Mouse (Mus musculus) C2C12 (cell line): Measurements from ENCODE around the gene N4bp2l1. TPM values are rescaled to one million over a fixed set of nuclear protein-coding genes. Genes with fewer than 3 reads are reported as not detected.
A peak's percentile ranks its signal among the peaks of the same experiment; 100 is the strongest.

Experiments
- H3K27me3 ChIP-seq: one replicate; pipeline ENCODE4 v1.6.1; 2011; ENCODE audit not compliant: control insufficient read depth, insufficient read depth, insufficient read length
- H3K36me3 ChIP-seq: one replicate; pipeline ENCODE4 v1.6.1; 2011; ENCODE audit not compliant: control insufficient read depth, insufficient read depth
- H3K4me3 ChIP-seq: one replicate; pipeline ENCODE4 v1.5.1; 2011; ENCODE audit warnings: mild to moderate bottlenecking, control low read depth; ENCODE audit not compliant: poor library complexity, insufficient read depth, severe bottlenecking
- H3K79me2 ChIP-seq: one replicate; pipeline ENCODE4 v1.6.1; 2011; ENCODE audit not compliant: control insufficient read depth, insufficient read depth
- H3K79me3 ChIP-seq: one replicate; pipeline ENCODE4 v1.6.1; 2011; ENCODE audit warnings: low read depth, control low read depth
- H3ac ChIP-seq: one replicate; pipeline ENCODE3; 2011; ENCODE audit warnings: low read depth; ENCODE audit not compliant: control insufficient read depth, insufficient read length
- CEBPB ChIP-seq: IDR thresholded peaks from one replicate; pipeline ENCODE4 v1.6.1; 2011; ENCODE audit warnings: low read depth, mild to moderate bottlenecking, control low read depth, moderate library complexity
- CTCF ChIP-seq: IDR thresholded peaks from one replicate; pipeline ENCODE4 v1.5.1; 2011; ENCODE audit not compliant: control insufficient read depth, insufficient read depth, insufficient read length
- FOSL1 ChIP-seq: IDR thresholded peaks from one replicate; pipeline ENCODE4 v1.8.0; 2011; ENCODE audit warnings: mild to moderate bottlenecking, low read length; ENCODE audit not compliant: poor library complexity, insufficient read depth, severe bottlenecking
- MAX ChIP-seq: IDR thresholded peaks from one replicate; pipeline ENCODE4 v1.6.1; 2011; ENCODE audit warnings: mild to moderate bottlenecking, control low read depth
- MYOD1 ChIP-seq: IDR thresholded peaks from one replicate; pipeline ENCODE4 v1.6.1; 2011; ENCODE audit warnings: low read depth; ENCODE audit not compliant: control insufficient read depth, insufficient read length
- MYOG ChIP-seq: IDR thresholded peaks from one replicate; pipeline ENCODE4 v1.6.1; 2011; ENCODE audit not compliant: control insufficient read depth, insufficient read length; ENCODE audit errors: extremely low read depth
- USF1 ChIP-seq: IDR thresholded peaks from one replicate; pipeline ENCODE4 v1.6.1; 2011; ENCODE audit warnings: low read depth, mild to moderate bottlenecking, control low read depth, moderate library complexity
- polyA plus RNA-seq: library from polyadenylated mRNA; unstranded; fragments of >200 nt; fragmentation: generic; extraction: Trizol; gene quantifications from one replicate; pipeline ENCODE4 v1.2.1, GENCODE M21; 2012; ENCODE audit warnings: missing spikeins

N4bp2l1 gene
- polyA plus RNA-seq, 1 experiment, result 0.33 TPM

GRCm38 (mm10) chr5:150595366-150596016 is 1.5 kb downstream of the N4bp2l1 start:
- TF ChIP-seq MAX, result no peak
- TF ChIP-seq USF1, result no peak
- TF ChIP-seq FOSL1, result no peak
- Histone ChIP-seq H3K4me3 (no peak overlapping the region), H3K79me3 (no peaks in the 10 kb centered on the region), H3K36me3 (no peaks in the 10 kb centered on the region), H3K79me2 (no peaks in the 10 kb centered on the region), H3K27me3 (peaks cover 5% of the 10 kb centered on the region), H3ac (no peak overlapping the region)

GRCm38 (mm10) chr5:150594649-150595339 is 2.2 kb downstream of the N4bp2l1 start:
- no peaks in the 10 kb centered on the region for H3K36me3 ChIP-seq
- no peaks in the 10 kb centered on the region for H3K79me2 ChIP-seq
- no peaks in the 10 kb centered on the region for H3K79me3 ChIP-seq
- H3K4me3 ChIP-seq, result peak overlapping the region; percentile 29
- TF ChIP-seq MAX (no peak), CEBPB (no peak), CTCF (no peak), MYOG (no peak), FOSL1 (no peak), USF1 (no peak), MYOD1 (no peak)
- H3ac ChIP-seq, result peak overlapping the region; percentile 12
- H3K27me3 ChIP-seq, result peaks cover 5% of the 10 kb centered on the region

GRCm38 (mm10) chr5:150593756-150594648 is 3.0 kb downstream of the N4bp2l1 start:
- H3K4me3 ChIP-seq, result peak overlapping the region; percentile 29
- peaks cover 5% of the 10 kb centered on the region for H3K27me3 ChIP-seq
- no peaks in the 10 kb centered on the region for H3K79me2 ChIP-seq
- TF ChIP-seq MAX, result no peak
- TF ChIP-seq CEBPB, result peak; percentile 7
- no peak for TF ChIP-seq FOSL1
- no peak for TF ChIP-seq MYOD1
- TF ChIP-seq CTCF, result no peak
- H3K79me3 ChIP-seq, result no peaks in the 10 kb centered on the region
- H3ac ChIP-seq, result peak overlapping the region; percentile 63
- H3K36me3 ChIP-seq, result no peaks in the 10 kb centered on the region

GRCm38 (mm10) chr5:150592904-150593755 is 3.9 kb downstream of the N4bp2l1 start:
- Histone ChIP-seq H3K36me3 (no peaks in the 10 kb centered on the region), H3K79me2 (no peaks in the 10 kb centered on the region), H3K4me3 (no peak overlapping the region), H3ac (no peak overlapping the region), H3K27me3 (peaks cover 5% of the 10 kb centered on the region), H3K79me3 (no peaks in the 10 kb centered on the region)
- no peak for TF ChIP-seq CTCF
- no peak for TF ChIP-seq MYOG
- no peak for TF ChIP-seq FOSL1
- no peak for TF ChIP-seq CEBPB
- TF ChIP-seq MAX, result no peak

- Histone ChIP-seq H3K27me3 (peaks cover 5% of the 10 kb centered on the region), H3ac (no peak overlapping the region), H3K36me3 (no peaks in the 10 kb centered on the region), H3K4me3 (no peak overlapping the region), H3K79me2 (no peaks in the 10 kb centered on the region), H3K79me3 (no peaks in the 10 kb centered on the region)
- no peak for TF ChIP-seq MAX
- no peak for TF ChIP-seq MYOG
- no peak for TF ChIP-seq MYOD1
- no peak for TF ChIP-seq CTCF
- no peak for TF ChIP-seq CEBPB
- TF ChIP-seq FOSL1, result no peak
- no peak for TF ChIP-seq USF1
Measured at GRCm38 (mm10) chr5:150592186-150592903, 4.6 kb downstream of the N4bp2l1 start.
